Mouse (Mus musculus) stomach, postnatal 0 days (tissue): ENCODE measurements around the gene Cpsf3.

ENCODE experiments used
- CTCF ChIP-seq: IDR thresholded peaks from 2 replicates; pipeline ENCODE4 v1.5.1; 2016; ENCODE audit warnings: antibody characterized with exemption, low read depth, mild to moderate bottlenecking, moderate library complexity
- EP300 ChIP-seq: optimal IDR thresholded peaks from 2 replicates; pipeline ENCODE3; 2016; ENCODE audit warnings: antibody characterized with exemption

DNA sequence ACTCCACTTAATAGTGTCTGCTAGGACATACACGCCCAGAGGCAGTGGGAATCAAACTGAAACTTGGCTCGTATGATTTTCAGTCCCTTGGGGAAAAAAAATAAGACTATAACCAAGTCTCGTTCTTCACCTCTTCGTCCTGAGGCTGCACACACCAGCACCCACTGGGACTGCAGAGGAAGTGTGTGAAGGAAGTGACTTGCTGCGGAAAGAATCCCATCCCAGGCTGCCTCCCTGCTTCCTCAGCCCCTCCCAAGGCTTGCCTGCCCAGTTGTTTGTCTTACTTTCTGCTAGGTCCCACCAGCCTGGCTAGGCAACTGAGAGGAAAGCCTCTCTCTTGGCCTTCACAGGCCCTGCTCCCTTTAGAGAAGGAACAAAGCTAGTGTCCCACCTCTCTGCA, 20.9 kb upstream of the Cpsf3 start:
- TF ChIP-seq CTCF (no peak), EP300 (no peak)
